In genomic region chr3:53463765-53464114, GRCm38 (mm10) we compare ENCODE assay signal across 9 mouse cellular contexts. TPM values are rescaled to one million over a fixed set of nuclear protein-coding genes. Genes with fewer than 3 reads are reported as not detected.
A peak's percentile ranks its signal among the peaks of the same experiment; 100 is the strongest.
DNase-seq lines count a peak whose midpoint lies in the region; ATAC-seq and TF ChIP-seq lines count a peak whose summit lies in the region.
"Had no signal": no experiment of that assay in that cellular context is flagged by ENCODE, and none has a peak within 500 bp of the region (broad histone marks: within the 10 kb centered on the region; RNA-seq: fewer than 3 reads in every experiment).

No protein-coding gene starts in this region.

- peak overlapping the region; percentile 74 for H3K27ac ChIP-seq in heart, embryonic 12.5 days (ENCODE audit: poor library complexity, severe bottlenecking)

- no peaks in the 10 kb centered on the region for H3K27me3 ChIP-seq in heart, embryonic 12.5 days (replicated peaks)
- H3K27me3 ChIP-seq in G1E (ENCODE audit: insufficient read depth, low read length), result no peaks in the 10 kb centered on the region

- H3K9ac ChIP-seq in heart, embryonic 12.5 days, result peak overlapping the region; percentile 92

- 0% methylated on average over 35 of the region's 35 CpGs for WGBS in heart, embryonic 12.5 days

- H3K4me1 ChIP-seq in heart, embryonic 12.5 days (replicated peaks), result peaks cover 41% of the 10 kb centered on the region
- H3K4me1 ChIP-seq in G1E (ENCODE audit: insufficient read depth, low read depth, low read length), result peaks cover 35% of the 10 kb centered on the region

- peak overlapping the region; percentile 88 for H3K4me2 ChIP-seq in heart, embryonic 12.5 days

- H3K4me3 ChIP-seq in heart, embryonic 12.5 days, result peak overlapping the region; percentile 92
- peak overlapping the region; percentile 87 for H3K4me3 ChIP-seq in G1E (ENCODE audit: low read depth, low read length)

- H3K9me3 ChIP-seq in heart, embryonic 12.5 days (replicated peaks), result no peaks in the 10 kb centered on the region
- no peaks in the 10 kb centered on the region for H3K9me3 ChIP-seq in G1E (replicated peaks)

- peaks cover 18% of the 10 kb centered on the region for H3K36me3 ChIP-seq in heart, embryonic 12.5 days
- H3K36me3 ChIP-seq in G1E (replicated peaks), result peaks cover 50% of the 10 kb centered on the region

- no peak for ATAC-seq in heart, embryonic 12.5 days (ENCODE audit: insufficient number of reproducible peaks, low FRiP score)
- no peak for ATAC-seq in G1E (ENCODE audit: extremely low read depth, insufficient number of reproducible peaks, low FRiP score, poor library complexity, severe bottlenecking)
- 0 out of 4 replicates have a peak, but pooled peaks have one; percentile 13 for ATAC-seq in hematopoietic stem cell, adult 5-6 weeks (replicated peaks in 1 of 2; ENCODE audit: insufficient read depth in 1 of 2, low FRiP score in 2 of 2, low TSS enrichment in 1 of 2, low read depth in 1 of 2, poor library complexity in 2 of 2, severe bottlenecking in 2 of 2)
- peak; percentile 6; the same call in 1 of the 2 replicates for ATAC-seq in megakaryocyte, adult 5-6 weeks (ENCODE audit: poor library complexity, severe bottlenecking)
- no peak for ATAC-seq in cerebellum, adult (ENCODE audit: insufficient number of reproducible peaks, low FRiP score, low TSS enrichment)

- TF ChIP-seq CTCF in G1E (IDR thresholded peaks at IDR 0.05; ENCODE audit: low read depth, low read length), result no peak

- DNase-seq in heart, adult 9 months (ENCODE audit: low spot score in 2 of 2), result no peak
- no peak for DNase-seq in G1E (ENCODE audit: low spot score)
- DNase-seq in gastrocnemius, adult 18-20 months (ENCODE audit: low spot score), result no peak
- DNase-seq in embryo, embryonic 10.5 days (ENCODE audit: low spot score), result no peak

RNA-seq across cellular contexts. Expression of gene Proser1, which starts 0.3 kb away (rescaled TPM):
- polyA plus RNA-seq in heart, embryonic 12.5 days (2016; fragmentation: Nextera tagmentation; extraction: Ambion mirVana), result 15.3 and 19.6 TPM in 2 replicates
- total RNA-seq in G1E (2014; fragmentation: Nextera tagmentation) (48.3 and 58.6 TPM in 2 replicates), G1E (2017) (4.2 and 5.6 TPM in 2 replicates)
- polyA plus RNA-seq in G1E (2012), result 46.9 and 60.8 TPM in 2 replicates
- 9.2 and 12.2 TPM in 2 replicates for total RNA-seq in hematopoietic stem cell, adult 5-6 weeks (2017)
- total RNA-seq in megakaryocyte, adult 5-6 weeks (2015), result 20.8 and 23.8 TPM in 2 replicates
- 4.2 and 5.9 TPM in 2 replicates for total RNA-seq in megakaryocyte, adult 5-6 weeks (2017)
- total RNA-seq in gastrocnemius, adult 18-20 months (2021), result 1 to 10 TPM; 5.4 to 5.6 TPM

RNA-seq across cellular contexts. Expression of gene Nhlrc3, which starts 0.6 kb away (rescaled TPM):
- polyA plus RNA-seq in heart, embryonic 12.5 days (2016; fragmentation: Nextera tagmentation; extraction: Ambion mirVana), result 9.2 and 9.7 TPM in 2 replicates
- total RNA-seq in G1E (2014; fragmentation: Nextera tagmentation) (20.9 and 21.6 TPM in 2 replicates), G1E (2017) (19.3 and 20.6 TPM in 2 replicates)
- polyA plus RNA-seq in G1E (2012), result 3.1 and 3.4 TPM in 2 replicates
- 9.7 and 10.3 TPM in 2 replicates for total RNA-seq in hematopoietic stem cell, adult 5-6 weeks (2017)
- total RNA-seq in megakaryocyte, adult 5-6 weeks (2015), result 8.5 and 8.7 TPM in 2 replicates
- total RNA-seq in megakaryocyte, adult 5-6 weeks (2017), result 13.4 and 14.1 TPM in 2 replicates
- total RNA-seq in gastrocnemius, adult 18-20 months (2021), result 1 to 10 TPM; 2.8 to 3.0 TPM

RNA-seq across cellular contexts. Expression of gene Stoml3, which starts 24.7 kb away (rescaled TPM):
- polyA plus RNA-seq in heart, embryonic 12.5 days (2016; fragmentation: Nextera tagmentation; extraction: Ambion mirVana), result not detected in 2 replicates
- total RNA-seq in G1E (2014; fragmentation: Nextera tagmentation) (not detected in 2 replicates), G1E (2017) (0.44 TPM in 1 of 2 replicates, not detected in the other)
- not detected in 2 replicates for polyA plus RNA-seq in G1E (2012)
- total RNA-seq in hematopoietic stem cell, adult 5-6 weeks (2017), result not detected in 2 replicates
- total RNA-seq in megakaryocyte, adult 5-6 weeks (2015), result not detected in 2 replicates
- not detected in 2 replicates for total RNA-seq in megakaryocyte, adult 5-6 weeks (2017)
- not detected for total RNA-seq in gastrocnemius, adult 18-20 months (2021)
- total RNA-seq: gastrocnemius, postnatal 25 days had no signal

Comparison
In these comparisons a context has a peak if more than half of its experiments do, and no peak if none do; other contexts are left out.
1. ATAC-seq: peak in hematopoietic stem cell, adult 5-6 weeks (2 of 2) and megakaryocyte, adult 5-6 weeks (single experiment); none in heart, embryonic 12.5 days (single experiment), G1E (single experiment) and cerebellum, adult (single experiment).